Mouse (Mus musculus) limb, embryonic 14.5 days (tissue): ENCODE measurements around the gene Tmem14a. TPM values are rescaled to one million over a fixed set of nuclear protein-coding genes. Genes with fewer than 3 reads are reported as not detected.

Source experiments
- polyA plus RNA-seq, 2 experiments: library from polyadenylated mRNA; depleted of rRNA in 1 of 2; stranded (reverse) in 1 of 2; unstranded in 1 of 2; fragments of >200 nt; fragmentation: Nextera tagmentation in 1 of 2; extraction: Ambion mirVana in 1 of 2; gene quantifications; 2 replicates each; pipeline versions ENCODE4 v1.2.1 to v1.2.3; 2012 to 2014

Tmem14a gene
- polyA plus RNA-seq, 2 experiments = 9.3 to 9.5 TPM

Other genes starting within 250 kb of the Tmem14a start
- gene Tram2, start 139.3 kb upstream of the Tmem14a start, polyA plus RNA-seq (2012; rRNA removed) = 20.3 and 25.0 TPM in 2 replicates
- gene Tram2, start 139.3 kb upstream of the Tmem14a start, polyA plus RNA-seq (2014; fragmentation: Nextera tagmentation; extraction: Ambion mirVana) = 15.5 and 17.8 TPM in 2 replicates
- 0.77 and 1.6 TPM in 2 replicates for gene Gsta3, start 22.0 kb downstream of the Tmem14a start, polyA plus RNA-seq (2012; rRNA removed)
- 1.1 and 1.8 TPM in 2 replicates for gene Gsta3, start 22.0 kb downstream of the Tmem14a start, polyA plus RNA-seq (2014; fragmentation: Nextera tagmentation; extraction: Ambion mirVana)
- not detected in 2 replicates for gene Khdc1a, start 131.1 kb downstream of the Tmem14a start, polyA plus RNA-seq (2012; rRNA removed)
- gene Khdc1a, start 131.1 kb downstream of the Tmem14a start, polyA plus RNA-seq (2014; fragmentation: Nextera tagmentation; extraction: Ambion mirVana) = not detected in 2 replicates
- gene Khdc1c, start 149.8 kb downstream of the Tmem14a start, polyA plus RNA-seq (2012; rRNA removed) = not detected in 2 replicates
- gene Khdc1c, start 149.8 kb downstream of the Tmem14a start, polyA plus RNA-seq (2014; fragmentation: Nextera tagmentation; extraction: Ambion mirVana) = not detected in 2 replicates
- not detected in 2 replicates for gene Khdc1b, start 165.0 kb downstream of the Tmem14a start, polyA plus RNA-seq (2012; rRNA removed)
- 0.08 and 0.23 TPM in 2 replicates for gene Khdc1b, start 165.0 kb downstream of the Tmem14a start, polyA plus RNA-seq (2014; fragmentation: Nextera tagmentation; extraction: Ambion mirVana)